Mouse (Mus musculus): ENCODE data around the gene Prokr1. TPM values are rescaled to one million over a fixed set of nuclear protein-coding genes. Genes with fewer than 3 reads are reported as not detected.

Gene Prokr1
- polyA plus RNA-seq, 1 experiment = 0.33 TPM

GRCm38 (mm10) chr6:87535651-87536050, 54.9 kb downstream of the Prokr1 start:
- no peak for TF ChIP-seq CTCF (IDR thresholded peaks at IDR 0.05; ENCODE audit: extremely low read depth, insufficient read length, insufficient replicate concordance, low read depth, low read length)
- no peak for TF ChIP-seq POLR2A (IDR thresholded peaks at IDR 0.05; ENCODE audit: low read depth, low read length)
- no peaks in the 10 kb centered on the region for H3K36me3 ChIP-seq (ENCODE audit: control insufficient read depth, insufficient read depth, low read length)
- H3K27ac ChIP-seq (ENCODE audit: insufficient read depth, low read depth, low read length) = peak overlapping the region; percentile 14; the same call in 1 of the 2 replicates
- peaks cover 3% of the 10 kb centered on the region; the same call in 1 of the 2 replicates for H3K4me1 ChIP-seq (ENCODE audit: control insufficient read depth, insufficient read depth, insufficient read length, low read length)
- H3K4me3 ChIP-seq (ENCODE audit: low read depth, low read length) = no peak overlapping the region
- 53% methylated on average over 9 of the region's 9 CpGs for WGBS
- H3K27me3 ChIP-seq (ENCODE audit: control insufficient read depth, insufficient read depth, low read length) = no peaks in the 10 kb centered on the region

GRCm38 (mm10) chr6:87534855-87535575, 55.5 kb downstream of the Prokr1 start:
- Histone ChIP-seq H3K36me3 (ENCODE audit: control insufficient read depth, insufficient read depth, low read length) (no peaks in the 10 kb centered on the region), H3K4me1 (ENCODE audit: control insufficient read depth, insufficient read depth, insufficient read length, low read length) (peaks cover 3% of the 10 kb centered on the region; the same call in 1 of the 2 replicates), H3K27ac (ENCODE audit: insufficient read depth, low read depth, low read length) (peak overlapping the region; percentile 32; the same call in 1 of the 2 replicates), H3K27me3 (ENCODE audit: control insufficient read depth, insufficient read depth, low read length) (no peaks in the 10 kb centered on the region), H3K4me3 (ENCODE audit: low read depth, low read length) (no peak overlapping the region)
- 61% methylated on average over 9 of the region's 9 CpGs for WGBS
- TF ChIP-seq CTCF (IDR thresholded peaks at IDR 0.05; ENCODE audit: extremely low read depth, insufficient read length, insufficient replicate concordance, low read depth, low read length) = no peak
- TF ChIP-seq POLR2A (IDR thresholded peaks at IDR 0.05; ENCODE audit: low read depth, low read length) = no peak

GRCm38 (mm10) chr6:87532953-87533710, 57.4 kb downstream of the Prokr1 start, which contains the start of gene Arhgap25:
TSS of gene Arhgap25 (minus strand) at chr6:87533259.
- Histone ChIP-seq H3K27me3 (ENCODE audit: control insufficient read depth, insufficient read depth, low read length) (no peaks in the 10 kb centered on the region), H3K4me3 (ENCODE audit: low read depth, low read length) (peak within 1 kb of the TSS; percentile 62), H3K27ac (ENCODE audit: insufficient read depth, low read depth, low read length) (peak within 1 kb of the TSS; percentile 69), H3K4me1 (ENCODE audit: control insufficient read depth, insufficient read depth, insufficient read length, low read length) (peaks cover 3% of the 10 kb centered on the region; the same call in 1 of the 2 replicates), H3K36me3 (ENCODE audit: control insufficient read depth, insufficient read depth, low read length) (no peaks in the 10 kb centered on the region)
- TF ChIP-seq CTCF (IDR thresholded peaks at IDR 0.05; ENCODE audit: extremely low read depth, insufficient read length, insufficient replicate concordance, low read depth, low read length) = no peak
- no peak for TF ChIP-seq POLR2A (IDR thresholded peaks at IDR 0.05; ENCODE audit: low read depth, low read length)
- WGBS = 55% methylated on average over 14 of the region's 14 CpGs

- 78% methylated on average over 2 of the region's 2 CpGs for WGBS
- peaks cover 3% of the 10 kb centered on the region; the same call in 1 of the 2 replicates for H3K4me1 ChIP-seq (ENCODE audit: control insufficient read depth, insufficient read depth, insufficient read length, low read length)
- no peaks in the 10 kb centered on the region for H3K36me3 ChIP-seq (ENCODE audit: control insufficient read depth, insufficient read depth, low read length)
- no peak overlapping the region for H3K4me3 ChIP-seq (ENCODE audit: low read depth, low read length)
- H3K27me3 ChIP-seq (ENCODE audit: control insufficient read depth, insufficient read depth, low read length) = no peaks in the 10 kb centered on the region
- peak overlapping the region; percentile 32; the same call in 1 of the 2 replicates for H3K27ac ChIP-seq (ENCODE audit: insufficient read depth, low read depth, low read length)
- TF ChIP-seq CTCF (IDR thresholded peaks at IDR 0.05; ENCODE audit: extremely low read depth, insufficient read length, insufficient replicate concordance, low read depth, low read length) = no peak
- TF ChIP-seq POLR2A (IDR thresholded peaks at IDR 0.05; ENCODE audit: low read depth, low read length) = no peak
Observed at GRCm38 (mm10) chr6:87531456-87532015, 59.0 kb downstream of the Prokr1 start.

- H3K36me3 ChIP-seq (ENCODE audit: control insufficient read depth, insufficient read depth, low read length) = no peaks in the 10 kb centered on the region
- no peaks in the 10 kb centered on the region; the same call in 1 of the 2 replicates for H3K4me1 ChIP-seq (ENCODE audit: control insufficient read depth, insufficient read depth, insufficient read length, low read length)
- H3K4me3 ChIP-seq (ENCODE audit: low read depth, low read length) = no peak overlapping the region
- no peak for TF ChIP-seq CTCF (IDR thresholded peaks at IDR 0.05; ENCODE audit: extremely low read depth, insufficient read length, insufficient replicate concordance, low read depth, low read length)
- TF ChIP-seq POLR2A (IDR thresholded peaks at IDR 0.05; ENCODE audit: low read depth, low read length) = no peak
- H3K27ac ChIP-seq (ENCODE audit: insufficient read depth, low read depth, low read length) = no peak overlapping the region
- H3K27me3 ChIP-seq (ENCODE audit: control insufficient read depth, insufficient read depth, low read length) = no peaks in the 10 kb centered on the region
- WGBS = 67% methylated on average over 2 of the region's 2 CpGs
Observed at GRCm38 (mm10) chr6:87530386-87530785, 60.2 kb downstream of the Prokr1 start.

Other genes starting within 250 kb of the Prokr1 start
- gene Gkn1, start 239.8 kb downstream of the Prokr1 start, polyA plus RNA-seq (2012; rRNA removed) = 5.3 and 1,990 TPM in 2 replicates
- gene Gkn2, start 217.4 kb downstream of the Prokr1 start, polyA plus RNA-seq (2012; rRNA removed) = 4.6 and 2,019 TPM in 2 replicates
- 6.3 and 2,866 TPM in 2 replicates for gene Gkn3, start 201.8 kb downstream of the Prokr1 start, polyA plus RNA-seq (2012; rRNA removed)
- gene Bmp10, start 161.7 kb downstream of the Prokr1 start, polyA plus RNA-seq (2012; rRNA removed) = 0.01 TPM in 1 of 2 replicates, not detected in the other
- 0.85 and 1.9 TPM in 2 replicates for gene Arhgap25, start 57.5 kb downstream of the Prokr1 start, polyA plus RNA-seq (2012; rRNA removed)
- gene Aplf, start 81.5 kb upstream of the Prokr1 start, polyA plus RNA-seq (2012; rRNA removed) = 1.7 and 3.0 TPM in 2 replicates
- gene Efcc1, start 140.1 kb upstream of the Prokr1 start, polyA plus RNA-seq (2012; rRNA removed) = 2.6 and 4.0 TPM in 2 replicates
- 1.7 TPM in 1 of 2 replicates, not detected in the other for gene Gp9, start 187.3 kb upstream of the Prokr1 start, polyA plus RNA-seq (2012; rRNA removed)
- gene Rab43, start 221.4 kb upstream of the Prokr1 start, polyA plus RNA-seq (2012; rRNA removed) = 47.2 and 58.4 TPM in 2 replicates
- 0.34 and 0.47 TPM in 2 replicates for gene Gm45140, start 245.1 kb upstream of the Prokr1 start, polyA plus RNA-seq (2012; rRNA removed)
- 2.2 and 6.7 TPM in 2 replicates for gene Isy1, start 248.1 kb upstream of the Prokr1 start, polyA plus RNA-seq (2012; rRNA removed)

All from small intestine, adult 2 months (tissue).